Mouse (Mus musculus) olfactory bulb, adult 2 months (tissue): Measurements from ENCODE around the gene Copa.

ENCODE experiments used
- CTCF ChIP-seq: fragments of 200-500 bp; IDR thresholded peaks from 2 replicates; pipeline ENCODE4 v1.5.1; 2012; ENCODE audit warnings: low read depth, mild to moderate bottlenecking, low read length, moderate library complexity; ENCODE audit not compliant: insufficient read depth
- POLR2A ChIP-seq: fragments of 200-500 bp; IDR thresholded peaks from 2 replicates; pipeline ENCODE4 v1.6.1; 2012; ENCODE audit warnings: mild to moderate bottlenecking, low read depth, low read length, moderate library complexity; ENCODE audit not compliant: insufficient read depth

- no peak for TF ChIP-seq CTCF
- peak; percentile 77; the same call in 1 of the 2 replicates for TF ChIP-seq POLR2A
These were observed 65.5 kb downstream of the Copa start, which contains the start of gene Dcaf8 for GRCm38 (mm10) chr1:172147835-172148278.
